Mouse (Mus musculus) ovary, postnatal 10 days (tissue): ENCODE results near the gene Disc1.

Experiments used
- DNase-seq: peaks from one replicate; pipeline ENCODE4 v3.0.0; 2022; ENCODE audit warnings: low spot score

The Disc1 gene

GRCm38 (mm10) chr8:125183548-125184451, 129.8 kb downstream of the Disc1 start:
- peak; percentile 74 for DNase-seq

- no peak for DNase-seq
Observed at GRCm38 (mm10) chr8:125184452-125184817, 130.4 kb downstream of the Disc1 start.

- no peak for DNase-seq
Observed at GRCm38 (mm10) chr8:125184881-125185280, 130.9 kb downstream of the Disc1 start.

- no peak for DNase-seq
Observed at GRCm38 (mm10) chr8:125187044-125187443, 133.0 kb downstream of the Disc1 start.

- no peak for DNase-seq
Observed at GRCm38 (mm10) chr8:125193701-125194100, 139.7 kb downstream of the Disc1 start.

- no peak for DNase-seq
Observed at GRCm38 (mm10) chr8:125195121-125195520, 141.1 kb downstream of the Disc1 start.

- no peak for DNase-seq
Observed at GRCm38 (mm10) chr8:125196573-125197094, 142.6 kb downstream of the Disc1 start.

- DNase-seq, result no peak
Observed at GRCm38 (mm10) chr8:125197341-125198002, 143.5 kb downstream of the Disc1 start.

GRCm38 (mm10) chr8:125198420-125199196, 144.6 kb downstream of the Disc1 start:
- no peak for DNase-seq

- no peak for DNase-seq
Observed at GRCm38 (mm10) chr8:125199197-125199939, 145.4 kb downstream of the Disc1 start.

GRCm38 (mm10) chr8:125200273-125200863, 146.4 kb downstream of the Disc1 start:
- no peak for DNase-seq

GRCm38 (mm10) chr8:125201650-125202049, 147.7 kb downstream of the Disc1 start:
- no peak for DNase-seq

- DNase-seq, result no peak
Observed at GRCm38 (mm10) chr8:125203016-125203415, 149.0 kb downstream of the Disc1 start.

GRCm38 (mm10) chr8:125205556-125205955, 151.6 kb downstream of the Disc1 start:
- DNase-seq, result no peak

GRCm38 (mm10) chr8:125206391-125206790, 152.4 kb downstream of the Disc1 start:
- no peak for DNase-seq

- DNase-seq, result no peak
Observed at GRCm38 (mm10) chr8:125206962-125207361, 153.0 kb downstream of the Disc1 start.

- no peak for DNase-seq
Observed at GRCm38 (mm10) chr8:125212619-125213167, 158.7 kb downstream of the Disc1 start.

- no peak for DNase-seq
Observed at GRCm38 (mm10) chr8:125217902-125218581, 164.0 kb downstream of the Disc1 start.

- no peak for DNase-seq
Observed at GRCm38 (mm10) chr8:125218669-125219068, 164.7 kb downstream of the Disc1 start.

GRCm38 (mm10) chr8:125220608-125221007, 166.6 kb downstream of the Disc1 start:
- DNase-seq, result no peak
